Mouse (Mus musculus): ENCODE data around the gene Fgfr2. TPM values are rescaled to one million over a fixed set of nuclear protein-coding genes. Genes with fewer than 3 reads are reported as not detected.
A peak's percentile ranks its signal among the peaks of the same experiment; 100 is the strongest.

Gene Fgfr2
- polyA plus RNA-seq, 1 experiment = 0.17 TPM

GRCm38 (mm10) chr7:132261885-132262284, 861.3 kb downstream of the Fgfr2 start:
- TF ChIP-seq TCF12 (IDR thresholded peaks at IDR 0.05; ENCODE audit: insufficient read depth, poor library complexity, severe bottlenecking) = no peak
- no peak for TF ChIP-seq POLR2A (IDR thresholded peaks at IDR 0.05; ENCODE audit: insufficient read length, low read depth)
- no peak for TF ChIP-seq POLR2AphosphoS2 (IDR thresholded peaks at IDR 0.05; ENCODE audit: insufficient read length, low read depth)
- TF ChIP-seq REST (IDR thresholded peaks at IDR 0.05; ENCODE audit: insufficient read depth, insufficient read length) = no peak
- TF ChIP-seq MYOG (IDR thresholded peaks at IDR 0.05; ENCODE audit: control insufficient read depth in 1 of 3, insufficient read depth in 1 of 3, insufficient read length in 2 of 3, low read depth in 2 of 3) = no peak
- TF ChIP-seq USF1 (IDR thresholded peaks at IDR 0.05; ENCODE audit: low read depth) = no peak
- TF ChIP-seq MAX (IDR thresholded peaks at IDR 0.05; ENCODE audit: low read depth) = no peak
- TF ChIP-seq TCF3 (IDR thresholded peaks at IDR 0.05; ENCODE audit: insufficient read length, low read depth) = no peak
- TF ChIP-seq E2F4 (IDR thresholded peaks at IDR 0.05; ENCODE audit: insufficient read depth) = no peak
- TF ChIP-seq SRF (IDR thresholded peaks at IDR 0.05; ENCODE audit: control insufficient read depth, insufficient read length, low read depth) = no peak
- no peak for TF ChIP-seq MYOD1 (IDR thresholded peaks at IDR 0.05; ENCODE audit: control insufficient read depth in 1 of 3, insufficient read length in 2 of 3, low read depth in 2 of 3)
- TF ChIP-seq CEBPB (IDR thresholded peaks at IDR 0.05; ENCODE audit: insufficient read depth, poor library complexity, severe bottlenecking) = no peak

GRCm38 (mm10) chr7:132260632-132261031, 862.5 kb downstream of the Fgfr2 start:
- no peak overlapping the region for H3K4me3 ChIP-seq
- peaks cover 4% of the 10 kb centered on the region for H3K79me2 ChIP-seq (ENCODE audit: control insufficient read depth, insufficient read depth)
- H3K4me2 ChIP-seq (ENCODE audit: low read depth) = peak overlapping the region; percentile 48
- H3ac ChIP-seq (ENCODE audit: control insufficient read depth, insufficient read length) = no peak overlapping the region
- H3K27me3 ChIP-seq (ENCODE audit: control insufficient read depth, insufficient read depth, insufficient read length) = no peaks in the 10 kb centered on the region
- TF ChIP-seq MYOD1 (IDR thresholded peaks at IDR 0.05; ENCODE audit: control insufficient read depth in 1 of 3, insufficient read length in 2 of 3, low read depth in 2 of 3) (peak; percentile 47 to 99 (median 98)), MYOG (IDR thresholded peaks at IDR 0.05; ENCODE audit: control insufficient read depth in 1 of 3, insufficient read depth in 1 of 3, insufficient read length in 2 of 3, low read depth in 2 of 3) (peak; percentile 67 to 97 (median 77)), TCF12 (IDR thresholded peaks at IDR 0.05; ENCODE audit: insufficient read depth, poor library complexity, severe bottlenecking) (peak; percentile 95), POLR2A (IDR thresholded peaks at IDR 0.05; ENCODE audit: insufficient read length, low read depth) (no peak), CEBPB (IDR thresholded peaks at IDR 0.05; ENCODE audit: insufficient read depth, poor library complexity, severe bottlenecking) (peak; percentile 98), TCF3 (IDR thresholded peaks at IDR 0.05; ENCODE audit: insufficient read length, low read depth) (peak; percentile 75), REST (IDR thresholded peaks at IDR 0.05; ENCODE audit: insufficient read depth, insufficient read length) (no peak)
- peaks cover 9% of the 10 kb centered on the region for H3K36me3 ChIP-seq (ENCODE audit: control insufficient read depth, insufficient read depth)

More at GRCm38 (mm10) chr7:132261885-132262284, 861.3 kb downstream of the Fgfr2 start:
- Histone ChIP-seq H3K27me3 (ENCODE audit: control insufficient read depth, insufficient read depth, insufficient read length) (no peaks in the 10 kb centered on the region), H3K4me2 (ENCODE audit: low read depth) (no peak overlapping the region), H3ac (ENCODE audit: control insufficient read depth, insufficient read length) (no peak overlapping the region), H3K79me2 (ENCODE audit: control insufficient read depth, insufficient read depth) (peaks cover 4% of the 10 kb centered on the region), H3K4me3 (no peak overlapping the region), H3K36me3 (ENCODE audit: control insufficient read depth, insufficient read depth) (peaks cover 19% of the 10 kb centered on the region)

DNA sequence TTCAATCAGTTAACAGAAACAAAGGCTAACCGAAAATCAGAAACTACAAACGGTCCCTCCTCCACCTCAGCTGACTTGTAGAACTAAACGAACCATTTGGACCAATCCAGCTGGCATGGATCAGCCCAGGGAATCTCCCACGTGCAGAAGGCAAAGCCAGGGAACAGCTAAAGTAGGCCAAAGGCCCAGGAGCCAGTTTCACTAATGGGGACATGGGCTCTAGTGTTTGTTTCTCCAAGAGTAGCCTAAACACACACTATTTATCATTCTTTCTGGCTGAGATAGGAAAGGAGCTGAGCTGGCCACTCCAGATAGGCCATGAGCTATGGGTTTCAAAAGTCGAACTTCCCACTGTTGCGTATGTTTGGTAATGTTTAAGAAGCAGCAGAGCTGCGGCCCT, 864.3 kb downstream of the Fgfr2 start:
- H3K27me3 ChIP-seq (ENCODE audit: control insufficient read depth, insufficient read depth, insufficient read length) = no peaks in the 10 kb centered on the region
- H3K4me3 ChIP-seq = no peak overlapping the region
- H3K4me2 ChIP-seq (ENCODE audit: low read depth) = no peak overlapping the region
- peaks cover 4% of the 10 kb centered on the region for H3K79me2 ChIP-seq (ENCODE audit: control insufficient read depth, insufficient read depth)
- no peak for TF ChIP-seq REST (IDR thresholded peaks at IDR 0.05; ENCODE audit: insufficient read depth, insufficient read length)
- TF ChIP-seq TCF12 (IDR thresholded peaks at IDR 0.05; ENCODE audit: insufficient read depth, poor library complexity, severe bottlenecking) = no peak
- no peak for TF ChIP-seq TCF3 (IDR thresholded peaks at IDR 0.05; ENCODE audit: insufficient read length, low read depth)
- no peak for TF ChIP-seq MYOD1 (IDR thresholded peaks at IDR 0.05; ENCODE audit: control insufficient read depth in 1 of 3, insufficient read length in 2 of 3, low read depth in 2 of 3)
- TF ChIP-seq SRF (IDR thresholded peaks at IDR 0.05; ENCODE audit: control insufficient read depth, insufficient read length, low read depth) = no peak
- no peak for TF ChIP-seq MYOG (IDR thresholded peaks at IDR 0.05; ENCODE audit: control insufficient read depth in 1 of 3, insufficient read depth in 1 of 3, insufficient read length in 2 of 3, low read depth in 2 of 3)
- no peak overlapping the region for H3ac ChIP-seq (ENCODE audit: control insufficient read depth, insufficient read length)
- H3K36me3 ChIP-seq (ENCODE audit: control insufficient read depth, insufficient read depth) = no peaks in the 10 kb centered on the region

GRCm38 (mm10) chr7:132258216-132258615, 864.9 kb downstream of the Fgfr2 start:
- Histone ChIP-seq H3K79me2 (ENCODE audit: control insufficient read depth, insufficient read depth) (peaks cover 4% of the 10 kb centered on the region), H3K36me3 (ENCODE audit: control insufficient read depth, insufficient read depth) (no peaks in the 10 kb centered on the region), H3K4me3 (no peak overlapping the region), H3K27me3 (ENCODE audit: control insufficient read depth, insufficient read depth, insufficient read length) (no peaks in the 10 kb centered on the region), H3K4me2 (ENCODE audit: low read depth) (no peak overlapping the region), H3ac (ENCODE audit: control insufficient read depth, insufficient read length) (no peak overlapping the region)
- no peak for TF ChIP-seq MAX (IDR thresholded peaks at IDR 0.05; ENCODE audit: low read depth)
- no peak for TF ChIP-seq REST (IDR thresholded peaks at IDR 0.05; ENCODE audit: insufficient read depth, insufficient read length)
- TF ChIP-seq TCF3 (IDR thresholded peaks at IDR 0.05; ENCODE audit: insufficient read length, low read depth) = no peak
- no peak for TF ChIP-seq CEBPB (IDR thresholded peaks at IDR 0.05; ENCODE audit: insufficient read depth, poor library complexity, severe bottlenecking)
- TF ChIP-seq POLR2A (IDR thresholded peaks at IDR 0.05; ENCODE audit: insufficient read length, low read depth) = no peak
- TF ChIP-seq MYOD1 (IDR thresholded peaks at IDR 0.05; ENCODE audit: control insufficient read depth in 1 of 3, insufficient read length in 2 of 3, low read depth in 2 of 3) = no peak
- no peak for TF ChIP-seq SRF (IDR thresholded peaks at IDR 0.05; ENCODE audit: control insufficient read depth, insufficient read length, low read depth)
- TF ChIP-seq MYOG (IDR thresholded peaks at IDR 0.05; ENCODE audit: control insufficient read depth in 1 of 3, insufficient read depth in 1 of 3, insufficient read length in 2 of 3, low read depth in 2 of 3) = no peak
- no peak for TF ChIP-seq POLR2AphosphoS2 (IDR thresholded peaks at IDR 0.05; ENCODE audit: insufficient read length, low read depth)
- TF ChIP-seq USF1 (IDR thresholded peaks at IDR 0.05; ENCODE audit: low read depth) = no peak
- no peak for TF ChIP-seq E2F4 (IDR thresholded peaks at IDR 0.05; ENCODE audit: insufficient read depth)
- TF ChIP-seq TCF12 (IDR thresholded peaks at IDR 0.05; ENCODE audit: insufficient read depth, poor library complexity, severe bottlenecking) = no peak

DNA sequence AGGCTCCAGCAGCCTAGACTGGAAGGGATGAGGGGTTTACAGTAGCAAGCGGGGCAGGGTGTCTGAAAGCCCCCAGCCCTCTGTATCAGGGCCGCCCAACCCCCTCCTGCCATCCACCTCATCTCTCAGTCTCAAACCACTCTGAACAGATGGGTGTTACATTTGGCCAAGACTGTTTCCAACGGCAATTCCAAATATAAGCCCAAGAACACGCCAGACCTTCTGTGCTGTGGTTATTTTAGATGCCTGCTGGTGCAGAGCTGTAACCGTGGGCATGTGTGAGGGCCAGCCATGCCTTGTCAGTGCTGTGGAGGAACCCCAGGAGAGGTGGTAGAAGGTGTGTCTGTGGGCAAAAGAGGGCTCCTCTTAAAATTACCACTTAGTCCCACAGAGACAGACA, 869.6 kb downstream of the Fgfr2 start:
- Histone ChIP-seq H3K79me2 (ENCODE audit: control insufficient read depth, insufficient read depth) (peaks cover 4% of the 10 kb centered on the region), H3K36me3 (ENCODE audit: control insufficient read depth, insufficient read depth) (no peaks in the 10 kb centered on the region), H3K27me3 (ENCODE audit: control insufficient read depth, insufficient read depth, insufficient read length) (no peaks in the 10 kb centered on the region), H3ac (ENCODE audit: control insufficient read depth, insufficient read length) (no peak overlapping the region), H3K4me3 (no peak overlapping the region), H3K4me2 (ENCODE audit: low read depth) (peak overlapping the region; percentile 34)
- no peak for TF ChIP-seq E2F4 (IDR thresholded peaks at IDR 0.05; ENCODE audit: insufficient read depth)
- no peak for TF ChIP-seq POLR2AphosphoS2 (IDR thresholded peaks at IDR 0.05; ENCODE audit: insufficient read length, low read depth)
- no peak for TF ChIP-seq SRF (IDR thresholded peaks at IDR 0.05; ENCODE audit: control insufficient read depth, insufficient read length, low read depth)
- TF ChIP-seq TCF3 (IDR thresholded peaks at IDR 0.05; ENCODE audit: insufficient read length, low read depth) = no peak
- peak in 2 of 3 experiments; percentile 17 to 71 for TF ChIP-seq MYOG (IDR thresholded peaks at IDR 0.05; ENCODE audit: control insufficient read depth in 1 of 3, insufficient read depth in 1 of 3, insufficient read length in 2 of 3, low read depth in 2 of 3)
- TF ChIP-seq TCF12 (IDR thresholded peaks at IDR 0.05; ENCODE audit: insufficient read depth, poor library complexity, severe bottlenecking) = no peak
- TF ChIP-seq MYOD1 (IDR thresholded peaks at IDR 0.05; ENCODE audit: control insufficient read depth in 1 of 3, insufficient read length in 2 of 3, low read depth in 2 of 3) = peak in 1 of 3 experiments; percentile 59
- no peak for TF ChIP-seq USF1 (IDR thresholded peaks at IDR 0.05; ENCODE audit: low read depth)
- TF ChIP-seq CEBPB (IDR thresholded peaks at IDR 0.05; ENCODE audit: insufficient read depth, poor library complexity, severe bottlenecking) = no peak
- no peak for TF ChIP-seq POLR2A (IDR thresholded peaks at IDR 0.05; ENCODE audit: insufficient read length, low read depth)
- TF ChIP-seq MAX (IDR thresholded peaks at IDR 0.05; ENCODE audit: low read depth) = no peak
